Mouse (Mus musculus): ENCODE measurements around the gene Il1b. TPM values are rescaled to one million over a fixed set of nuclear protein-coding genes. Genes with fewer than 3 reads are reported as not detected.

The Il1b gene
- total RNA-seq, 2 experiments from 2014 or later: not detected

DNA sequence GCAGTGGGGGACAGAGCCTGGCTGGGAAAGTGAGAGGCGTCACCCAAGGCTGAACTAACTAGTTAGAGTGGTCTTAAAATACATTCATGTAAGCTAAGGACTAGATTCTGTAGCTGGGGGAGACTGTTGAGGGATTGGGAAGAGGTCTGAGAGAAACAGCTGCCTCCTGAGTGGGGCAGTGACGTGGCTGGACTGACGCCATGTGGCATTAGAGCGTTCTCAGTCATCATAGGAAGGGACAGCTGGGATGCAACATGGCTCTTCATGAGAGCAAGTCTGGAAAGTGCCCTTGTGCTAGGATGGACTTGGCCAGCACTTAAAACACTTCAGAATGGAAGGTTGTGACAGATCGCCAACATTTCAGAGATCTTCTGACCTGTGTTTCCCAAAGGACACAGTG is 2.1 kb downstream of the Il1b start:
- no peak for DNase-seq

GRCm38 (mm10) chr2:129368106-129368505 is 2.8 kb downstream of the Il1b start:
- DNase-seq: no peak

GRCm38 (mm10) chr2:129367246-129367645 is 3.7 kb downstream of the Il1b start:
- DNase-seq: no peak

DNA sequence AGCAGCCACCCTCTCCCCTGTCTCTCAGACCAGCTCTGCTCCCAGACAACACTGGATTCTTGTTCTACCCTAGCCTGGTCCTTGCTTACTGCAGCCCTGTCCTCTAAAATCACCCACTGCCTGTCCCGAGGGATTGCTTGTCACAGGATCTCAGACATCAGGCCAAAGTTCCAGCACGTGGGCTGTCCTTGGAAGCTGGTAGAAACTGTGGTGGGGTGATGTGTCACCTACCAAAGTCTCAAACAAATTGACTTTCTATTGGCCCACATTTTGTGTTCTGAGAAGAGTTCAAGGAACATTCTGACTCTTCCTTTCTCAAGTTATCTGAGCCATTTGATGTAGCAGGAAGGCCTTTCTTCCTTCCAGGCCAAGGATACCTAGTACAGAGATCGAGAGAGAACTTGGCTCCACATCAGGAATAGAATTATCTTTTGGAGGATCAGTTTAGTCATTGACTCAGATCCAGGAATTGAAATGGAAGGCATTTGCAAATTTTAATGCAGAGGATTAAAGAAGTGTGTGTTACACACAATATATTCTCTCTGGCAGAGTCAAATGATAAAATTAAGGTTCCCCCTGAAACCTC is 9.9 kb downstream of the Il1b start:
- DNase-seq: no peak

DNA sequence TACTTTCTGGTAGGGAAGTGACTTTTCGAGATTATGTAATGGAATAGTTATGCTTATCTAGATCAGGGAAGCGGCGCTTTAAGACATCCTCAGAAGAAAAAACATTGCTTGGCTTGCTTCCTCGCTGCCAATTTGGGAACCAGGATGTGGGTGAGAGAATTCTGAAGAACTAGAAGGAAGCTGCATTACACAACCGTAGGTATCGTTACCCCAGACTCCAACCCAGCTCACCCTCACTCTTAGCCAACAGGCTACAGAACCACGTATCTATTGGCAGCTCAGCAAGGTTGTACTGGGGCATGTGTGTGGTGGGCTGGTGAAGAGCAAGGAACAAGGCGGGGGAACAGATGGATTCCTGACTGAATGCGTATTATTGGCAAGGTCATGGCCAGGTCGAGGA is 10.7 kb downstream of the Il1b start:
- no peak for DNase-seq

GRCm38 (mm10) chr2:129338138-129338621 is 32.8 kb downstream of the Il1b start:
- no peak for DNase-seq

GRCm38 (mm10) chr2:129333471-129333870 is 37.5 kb downstream of the Il1b start:
- no peak for DNase-seq

- no peak for DNase-seq
Observed at GRCm38 (mm10) chr2:129330540-129330939, 40.4 kb downstream of the Il1b start.

GRCm38 (mm10) chr2:129330024-129330423 is 40.9 kb downstream of the Il1b start:
- no peak for DNase-seq

DNA sequence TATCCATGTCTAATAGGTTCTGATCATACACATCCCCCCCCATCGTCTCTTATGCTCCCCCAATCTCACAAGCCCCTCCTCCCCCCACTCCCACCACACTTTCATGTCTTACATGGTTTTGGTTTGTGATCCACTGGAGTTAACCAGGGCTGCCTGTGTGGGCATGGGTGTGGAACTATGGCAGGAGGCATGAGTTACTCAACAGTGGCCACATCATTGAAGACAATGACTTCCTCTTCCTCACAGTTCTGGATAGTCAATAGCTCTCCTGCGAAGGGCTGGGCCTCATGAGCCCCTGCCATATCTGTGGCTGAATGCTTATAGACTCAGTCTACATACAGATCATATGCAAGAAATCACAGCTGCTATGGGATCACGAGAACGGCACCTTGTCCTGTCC is 42.7 kb downstream of the Il1b start:
- no peak for DNase-seq

DNA sequence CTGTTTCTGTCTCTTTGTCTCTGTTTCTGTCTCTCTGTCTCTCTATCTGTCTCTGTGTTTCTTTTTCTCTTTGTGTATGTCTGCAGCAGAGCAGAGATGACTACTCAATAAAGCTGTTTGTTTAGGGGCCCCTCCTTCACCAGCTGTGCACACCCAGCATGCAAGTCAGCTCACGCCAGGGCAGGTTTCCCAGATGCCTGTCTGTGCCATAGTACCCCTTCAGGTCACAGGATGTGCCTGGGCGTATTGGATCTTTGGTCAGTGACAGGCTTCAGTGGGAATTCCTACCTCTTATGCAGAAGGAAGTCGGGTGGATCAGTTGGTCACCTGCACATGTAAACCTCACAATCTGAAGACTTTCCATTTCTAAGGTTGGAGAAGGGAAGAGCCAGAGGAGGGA is 46.7 kb downstream of the Il1b start:
- DNase-seq: no peak

GRCm38 (mm10) chr2:129322117-129322635 is 48.8 kb downstream of the Il1b start:
- DNase-seq: no peak

- DNase-seq: no peak
Observed at GRCm38 (mm10) chr2:129320033-129320605, 50.8 kb downstream of the Il1b start.

DNA sequence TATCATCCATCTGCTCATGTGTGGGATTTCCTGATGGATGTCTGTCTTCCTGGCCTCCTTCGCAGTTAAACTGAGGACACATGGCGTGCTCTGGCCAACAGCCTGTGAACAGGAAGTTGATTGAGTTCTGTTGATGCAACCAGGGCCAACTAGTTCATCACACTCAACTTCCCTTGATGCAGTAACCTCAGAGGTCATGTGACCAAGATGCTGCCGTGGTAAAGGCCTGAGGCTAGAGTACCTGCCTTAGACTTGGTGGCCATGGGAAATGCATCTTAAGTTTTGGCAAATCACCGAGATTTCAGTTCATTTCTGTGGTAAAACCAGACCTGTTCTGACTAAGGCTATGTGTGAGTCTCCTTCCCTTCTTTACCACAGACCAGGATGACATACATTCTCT is 55.1 kb downstream of the Il1b start:
- DNase-seq: no peak

DNA sequence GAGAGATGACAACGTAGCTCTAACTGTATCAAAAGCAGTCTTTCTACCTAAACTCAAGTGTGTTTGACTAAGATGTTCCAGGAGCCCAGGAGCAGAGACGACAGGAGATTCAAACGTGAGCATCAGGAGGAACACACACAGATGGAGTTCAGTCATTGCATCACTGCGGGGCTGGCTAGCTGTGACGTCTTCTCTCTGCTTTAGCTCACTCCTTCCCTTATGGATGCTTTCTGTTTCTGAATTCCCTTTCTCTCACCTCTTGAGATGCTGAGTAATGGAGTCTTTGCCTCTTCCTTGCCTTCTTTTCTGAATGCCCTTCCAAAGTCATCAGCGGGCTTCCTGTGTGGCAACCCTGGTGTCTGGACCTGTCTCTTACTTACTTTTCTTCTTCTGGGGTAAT is 56.1 kb downstream of the Il1b start:
- DNase-seq: no peak

Other genes with a start within 250 kb of the Il1b start
- 1 to 10 TPM; 7.4 to 8.4 TPM for gene Chchd5, start 241.4 kb downstream of the Il1b start, total RNA-seq (2021)
- 10 to 100 TPM in 1 of 2 experiments, 1 to 10 TPM in 1; 5.6 to 11.5 TPM for gene Slc20a1, start 172.4 kb downstream of the Il1b start, total RNA-seq (2021)
- gene Ckap2l, start 73.9 kb downstream of the Il1b start, total RNA-seq (2021): under 1 TPM; 0.49 to 0.64 TPM
- gene Il1a, start 61.2 kb downstream of the Il1b start, total RNA-seq (2021): not detected
- not detected for gene F830045P16Rik, start 165.5 kb upstream of the Il1b start, total RNA-seq (2021)
- 1 to 10 TPM; 6.7 to 7.9 TPM for gene Sirpa, start 221.7 kb upstream of the Il1b start, total RNA-seq (2021)